Mouse (Mus musculus) adipocyte (in vitro differentiated cells): ENCODE results near the gene Dnm1.

ENCODE experiments used
- DNase-seq: peaks from one replicate; pipeline ENCODE4 v3.0.0-alpha.2; 2016; ENCODE audit warnings: low spot score

Dnm1 gene

GRCm38 (mm10) chr2:32361437-32361836 is 8.3 kb upstream of the Dnm1 start:
- DNase-seq, result no peak

- peak; percentile 85 for DNase-seq
Observed at GRCm38 (mm10) chr2:32360741-32361140, 7.6 kb upstream of the Dnm1 start.

DNA sequence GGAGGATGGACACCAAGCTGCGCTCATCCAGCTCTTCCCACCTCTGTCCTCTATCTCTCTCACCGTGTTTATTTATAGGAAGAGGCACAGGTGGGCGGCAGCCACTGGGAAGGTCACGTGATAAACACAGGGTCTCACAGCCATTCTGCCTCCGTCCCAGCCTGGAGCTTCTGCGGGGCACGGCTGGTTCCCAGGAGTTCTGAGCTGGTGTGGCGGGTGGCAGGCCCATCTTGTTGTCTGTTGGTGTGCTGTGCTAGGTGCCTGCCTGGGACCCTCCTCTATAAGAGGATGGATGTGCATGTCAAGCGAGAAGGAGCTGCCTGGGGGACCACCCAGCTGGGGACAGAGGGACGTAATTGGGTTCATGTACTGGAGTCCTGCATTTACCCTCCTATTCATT is 5.2 kb upstream of the Dnm1 start:
- no peak for DNase-seq

DNA sequence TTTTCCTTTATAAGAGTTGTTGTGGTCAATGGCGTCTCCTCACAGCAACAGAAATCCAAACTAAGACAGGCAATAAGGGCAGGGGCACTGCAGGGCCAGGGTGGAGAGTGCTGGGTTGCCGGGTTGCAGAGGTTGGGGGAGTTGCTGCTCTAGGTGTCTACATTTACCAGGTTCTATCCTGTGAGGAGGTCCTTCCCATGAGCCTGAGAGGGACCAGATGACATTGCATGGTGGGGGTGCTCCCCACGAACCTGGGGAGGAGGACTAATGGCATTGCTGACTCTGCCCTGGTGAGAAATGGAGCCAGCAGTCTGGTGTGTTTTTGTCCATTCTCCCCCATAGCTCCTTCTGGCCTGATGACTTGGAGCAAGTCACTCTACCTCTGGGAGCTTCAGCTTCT is 4.6 kb upstream of the Dnm1 start:
- DNase-seq, result no peak

- no peak for DNase-seq
Observed at GRCm38 (mm10) chr2:32356216-32356615, 3.1 kb upstream of the Dnm1 start.

GRCm38 (mm10) chr2:32354336-32354895 is 1.3 kb upstream of the Dnm1 start:
- DNase-seq, result no peak

GRCm38 (mm10) chr2:32353836-32354235 is 698 bp upstream of the Dnm1 start:
- no peak for DNase-seq

- DNase-seq, result no peak
Observed at GRCm38 (mm10) chr2:32352151-32353006, 759 bp downstream of the Dnm1 start, which contains the start of gene Ciz1. TSS of gene Ciz1 (plus strand) at chr2:32352327.

- no peak for DNase-seq
Observed at GRCm38 (mm10) chr2:32351471-32351961, 1.6 kb downstream of the Dnm1 start.

GRCm38 (mm10) chr2:32350471-32351051 is 2.6 kb downstream of the Dnm1 start:
- no peak for DNase-seq

DNA sequence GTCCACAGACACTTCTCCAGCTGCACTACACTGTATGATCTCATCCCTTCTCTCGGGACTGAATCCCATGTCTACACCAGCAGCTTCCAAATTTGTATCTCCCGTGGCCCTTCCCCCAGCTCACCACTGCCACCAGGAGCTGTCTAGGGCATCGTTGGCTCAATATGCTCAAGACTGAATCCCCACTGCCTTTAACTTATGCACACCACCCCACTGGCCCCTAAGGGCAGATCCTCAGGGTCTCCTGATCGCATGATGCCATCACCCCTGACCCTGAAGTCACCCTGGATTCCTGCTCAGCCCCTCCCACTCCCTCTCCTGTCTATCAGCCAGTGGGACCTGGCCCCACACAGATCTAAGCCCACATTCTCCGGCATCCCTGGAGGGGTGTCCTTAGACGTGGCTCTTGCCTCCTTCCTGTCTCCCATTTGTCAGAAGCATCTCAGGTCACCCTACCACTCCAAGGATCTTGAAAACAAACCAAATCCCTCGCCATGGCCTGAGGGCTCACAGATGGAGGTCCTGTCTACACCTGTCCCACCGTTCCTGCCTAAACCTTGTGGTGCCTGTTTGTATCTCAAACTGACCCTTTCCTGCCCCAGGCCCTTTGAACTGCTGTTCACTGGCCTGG is 3.4 kb downstream of the Dnm1 start:
- no peak for DNase-seq

- DNase-seq, result no peak
Observed at GRCm38 (mm10) chr2:32348311-32348710, 4.8 kb downstream of the Dnm1 start.

- no peak for DNase-seq
Observed at GRCm38 (mm10) chr2:32347019-32347418, 6.1 kb downstream of the Dnm1 start.

GRCm38 (mm10) chr2:32344598-32345321 is 8.4 kb downstream of the Dnm1 start:
- no peak for DNase-seq

GRCm38 (mm10) chr2:32344056-32344455 is 9.1 kb downstream of the Dnm1 start:
- DNase-seq, result no peak

GRCm38 (mm10) chr2:32343351-32343671 is 9.8 kb downstream of the Dnm1 start:
- DNase-seq, result no peak

DNA sequence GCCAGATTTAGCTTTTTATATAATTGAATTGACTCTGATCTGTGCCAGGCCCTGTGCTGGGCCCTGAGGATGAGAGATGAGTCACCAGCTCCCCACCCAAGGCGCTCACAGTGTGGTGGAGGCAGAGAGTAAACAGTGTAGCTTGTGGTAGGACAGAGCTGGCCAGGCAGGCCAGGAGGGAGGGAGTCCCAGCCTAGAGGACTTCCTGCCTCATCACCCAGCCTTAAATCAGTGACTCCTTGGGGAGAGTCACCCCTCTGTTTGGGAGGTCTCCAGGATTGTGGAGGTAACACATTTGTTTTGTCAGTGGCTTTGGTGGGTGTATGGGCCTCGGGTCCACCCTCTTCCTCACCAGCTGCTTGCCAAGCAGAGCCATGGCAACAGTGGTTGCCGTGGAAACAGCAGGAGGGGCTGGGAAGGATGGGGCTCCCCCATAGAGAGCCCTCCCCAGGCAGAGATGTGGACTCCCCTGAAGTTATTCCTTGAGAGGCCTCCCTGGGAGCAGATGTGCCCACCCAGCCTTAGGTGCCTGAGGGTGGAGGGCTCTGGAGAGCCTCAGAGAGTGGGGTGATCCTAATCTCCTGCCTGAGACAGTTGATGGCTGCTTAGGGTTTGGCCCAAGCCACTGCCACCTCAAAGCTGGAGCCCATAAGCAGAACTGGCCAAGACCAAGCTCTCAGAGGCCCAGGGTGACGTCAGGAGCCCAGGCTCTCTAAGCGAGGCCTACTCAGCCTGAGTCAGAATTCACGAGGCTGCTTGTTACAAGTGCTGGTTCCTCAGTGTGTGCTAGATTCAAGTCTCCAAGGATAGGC is 10.4 kb downstream of the Dnm1 start:
- DNase-seq, result peak; percentile 58

- no peak for DNase-seq
Observed at GRCm38 (mm10) chr2:32342039-32342438, 11.1 kb downstream of the Dnm1 start.

- no peak for DNase-seq
Observed at GRCm38 (mm10) chr2:32341634-32341939, 11.6 kb downstream of the Dnm1 start.

- no peak for DNase-seq
Observed at GRCm38 (mm10) chr2:32340836-32341633, 12.1 kb downstream of the Dnm1 start.
